Mouse (Mus musculus) A20 (cell line): Measurements from ENCODE around the gene Zranb3.
"Not testable (repeated sequence)": the region's sequence is repeated elsewhere in the genome, so short reads cannot be mapped to it uniquely, and the experiment has no call there.

Experiments
- DNase-seq: peaks from one replicate; pipeline ENCODE4 v3.0.0-alpha.2; 2011; ENCODE audit warnings: low read depth, low spot score

Zranb3 gene

GRCm38 (mm10) chr1:128102641-128103461 lies at the start of gene Zranb3, which contains the start of gene R3hdm1:
Zranb3 (minus strand) TSS chr1:128103047.
R3hdm1 (plus strand) TSS chr1:128103301.
- DNase-seq = peak; percentile 100

- no peak for DNase-seq
Observed at GRCm38 (mm10) chr1:128141737-128142136, 38.9 kb upstream of the Zranb3 start.

GRCm38 (mm10) chr1:128141039-128141438 lies 38.2 kb upstream of the Zranb3 start:
- DNase-seq = peak; percentile 38

- DNase-seq = not testable (repeated sequence)
Observed at GRCm38 (mm10) chr1:128136222-128136621, 33.4 kb upstream of the Zranb3 start.

DNA sequence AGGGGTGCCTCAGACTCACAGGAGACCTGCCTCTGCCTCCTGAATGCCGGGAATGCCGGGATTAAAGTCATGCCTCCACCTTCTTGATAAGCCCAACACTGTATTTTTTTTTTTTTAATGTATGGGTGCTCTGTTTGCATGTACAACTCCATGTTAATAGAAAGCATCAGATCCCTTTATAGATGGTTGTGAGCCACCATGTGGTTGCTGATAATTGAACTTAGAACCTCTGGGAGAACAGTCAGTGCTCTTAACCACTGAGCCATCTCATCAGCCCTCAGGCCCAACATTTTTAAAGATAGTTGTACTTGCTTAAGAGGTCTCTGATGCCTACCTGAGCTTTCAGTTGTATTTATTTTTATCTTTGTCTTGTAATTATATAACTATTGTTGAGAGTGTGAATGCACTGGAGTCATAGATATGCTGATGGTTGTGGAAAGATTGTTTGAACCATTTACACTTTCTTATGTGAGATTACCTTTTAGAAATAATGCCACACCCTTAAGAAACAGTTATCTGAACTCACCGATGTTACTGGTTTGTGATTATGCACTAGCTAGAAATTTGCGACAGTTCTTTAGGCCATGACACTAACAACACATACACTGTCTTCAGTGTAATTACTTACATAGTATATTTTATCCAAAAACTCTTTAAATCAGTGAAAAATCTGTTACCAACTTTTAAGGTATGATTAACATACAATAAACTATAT lies 18.2 kb upstream of the Zranb3 start:
- DNase-seq = no peak

- peak; percentile 77 for DNase-seq
Observed at GRCm38 (mm10) chr1:128103520-128104088, 757 bp upstream of the Zranb3 start.

- no peak for DNase-seq
Observed at GRCm38 (mm10) chr1:128102251-128102640, 601 bp downstream of the Zranb3 start.

DNA sequence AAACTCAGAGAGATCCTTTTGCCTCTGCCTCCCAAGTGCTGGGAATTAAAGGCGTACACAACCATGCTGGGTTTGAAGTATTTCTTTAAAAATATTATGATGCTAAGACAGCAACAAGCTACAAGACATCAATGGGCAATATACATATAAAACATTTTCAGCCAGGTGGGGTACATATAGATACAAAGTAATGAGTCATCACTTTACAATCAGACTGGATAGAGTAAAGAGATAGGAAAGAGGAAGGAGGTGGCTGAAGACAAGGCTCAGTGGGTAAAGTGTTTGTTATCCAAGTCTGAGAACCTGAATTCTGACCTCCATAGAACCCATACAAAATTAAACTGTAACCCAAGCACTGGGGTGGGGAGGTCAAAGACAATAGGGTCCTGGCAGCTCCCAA lies 4.5 kb downstream of the Zranb3 start:
- DNase-seq = no peak

DNA sequence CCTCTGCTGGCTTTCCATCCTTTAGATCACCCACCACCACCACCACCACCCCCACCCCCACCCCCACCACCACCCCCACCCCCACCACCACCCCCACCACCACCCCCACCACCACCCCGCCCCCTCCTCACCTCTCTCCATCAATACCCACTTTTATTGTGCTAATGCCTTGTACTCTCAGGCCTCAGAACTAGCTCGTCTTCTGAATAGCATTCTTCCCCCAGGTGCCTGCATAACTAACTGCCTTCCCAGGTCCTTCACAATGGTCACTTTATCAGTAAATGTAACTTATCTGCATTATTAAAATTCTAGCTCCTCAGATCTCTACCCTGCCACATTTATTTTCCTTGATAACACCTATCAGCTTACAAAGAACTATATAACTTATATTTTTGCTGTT lies 8.2 kb downstream of the Zranb3 start:
- no peak for DNase-seq

DNA sequence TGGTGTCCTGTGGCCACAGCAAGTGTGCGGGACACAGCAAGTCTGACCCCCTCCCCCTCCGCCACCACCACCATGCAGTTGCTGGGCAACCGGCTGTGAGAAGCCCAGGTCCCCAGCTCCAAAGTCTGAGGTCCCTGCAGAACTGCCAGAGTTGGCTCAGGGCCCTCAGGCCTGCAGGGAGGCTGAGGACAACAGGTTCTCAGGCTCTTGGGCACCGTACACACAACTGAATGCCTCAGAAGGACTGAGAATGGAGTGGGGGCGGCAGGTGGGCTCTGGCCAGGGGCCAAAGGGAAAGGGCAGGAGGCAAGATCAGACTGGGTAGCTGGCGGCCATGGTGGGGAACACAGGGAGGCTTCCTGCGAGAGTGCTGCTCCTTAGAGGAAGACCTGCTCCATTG lies 20.0 kb downstream of the Zranb3 start:
- DNase-seq = no peak

GRCm38 (mm10) chr1:128081873-128082272 lies 21.0 kb downstream of the Zranb3 start:
- DNase-seq = no peak

DNA sequence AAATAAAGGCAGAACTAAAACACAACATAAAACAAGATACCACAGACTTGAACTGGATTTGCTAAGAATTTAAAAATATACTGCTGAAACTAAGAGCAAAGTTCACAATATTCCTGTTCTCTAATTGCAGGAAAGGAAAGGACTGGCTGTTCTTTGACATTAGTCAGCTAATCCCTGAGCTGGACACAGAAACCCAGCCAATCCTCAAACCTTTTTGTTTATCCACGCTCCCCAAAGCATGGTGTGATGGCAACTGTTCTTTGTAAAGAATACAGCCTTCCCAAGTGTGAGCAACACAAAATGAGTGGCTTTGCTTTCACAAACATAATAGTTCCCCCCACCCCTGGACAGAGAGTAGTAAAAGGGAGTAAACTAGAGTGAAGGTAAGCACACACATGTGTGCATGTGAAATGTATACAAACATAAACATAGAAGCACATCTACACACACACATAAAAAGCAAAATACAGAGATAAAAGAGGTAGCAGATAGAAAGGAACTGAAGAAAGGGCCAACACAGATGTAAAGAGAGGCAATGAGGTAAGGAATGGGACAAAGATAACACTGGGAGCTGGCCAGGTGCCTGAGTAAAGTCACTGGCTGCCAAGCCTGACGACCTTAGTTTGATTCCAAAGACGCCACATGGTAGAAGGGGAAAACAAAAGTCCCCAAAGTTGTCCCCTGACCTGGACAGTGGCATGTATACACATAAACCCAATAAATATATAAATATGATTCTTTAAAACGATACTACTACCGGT lies 21.7 kb downstream of the Zranb3 start:
- DNase-seq = no peak

DNA sequence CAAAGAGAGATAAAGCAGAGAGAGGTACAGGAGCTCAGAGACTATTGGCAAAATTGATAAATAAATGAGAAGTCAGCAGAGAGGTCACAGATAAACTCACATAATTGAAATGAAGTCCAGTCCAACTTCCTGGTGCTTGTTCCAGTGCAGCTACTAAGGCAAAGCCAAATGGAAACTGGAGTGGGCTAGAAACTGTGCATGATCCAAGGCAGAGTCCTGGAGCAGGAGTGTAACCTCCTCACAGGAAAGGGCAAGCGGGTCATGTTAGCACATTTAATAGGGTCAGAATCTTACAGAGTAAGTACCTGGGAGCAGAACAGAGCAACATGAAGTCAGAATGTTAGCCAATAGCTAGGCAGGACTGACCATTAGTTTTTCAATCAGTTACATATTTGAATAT lies 24.2 kb downstream of the Zranb3 start:
- no peak for DNase-seq

DNA sequence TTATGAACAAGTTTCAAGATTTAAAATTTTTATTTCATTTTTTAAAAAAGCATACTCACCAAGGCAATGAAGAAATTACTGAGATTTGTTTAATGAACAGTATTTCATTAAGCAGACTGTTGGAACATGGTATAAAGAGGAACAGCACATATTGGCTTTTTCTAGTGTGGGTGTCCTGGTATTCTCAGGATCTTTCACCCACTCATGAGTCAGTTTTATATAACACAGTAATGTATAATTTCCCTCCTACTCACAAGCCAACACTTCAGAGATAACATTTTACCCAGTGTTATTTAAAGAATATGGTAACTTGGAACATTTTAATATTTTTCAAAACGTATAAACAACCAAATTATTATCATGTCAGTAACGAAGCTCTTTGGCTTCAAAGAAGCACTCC lies 25.1 kb downstream of the Zranb3 start:
- no peak for DNase-seq

- no peak for DNase-seq
Observed at GRCm38 (mm10) chr1:128076791-128077479, 25.9 kb downstream of the Zranb3 start.

DNA sequence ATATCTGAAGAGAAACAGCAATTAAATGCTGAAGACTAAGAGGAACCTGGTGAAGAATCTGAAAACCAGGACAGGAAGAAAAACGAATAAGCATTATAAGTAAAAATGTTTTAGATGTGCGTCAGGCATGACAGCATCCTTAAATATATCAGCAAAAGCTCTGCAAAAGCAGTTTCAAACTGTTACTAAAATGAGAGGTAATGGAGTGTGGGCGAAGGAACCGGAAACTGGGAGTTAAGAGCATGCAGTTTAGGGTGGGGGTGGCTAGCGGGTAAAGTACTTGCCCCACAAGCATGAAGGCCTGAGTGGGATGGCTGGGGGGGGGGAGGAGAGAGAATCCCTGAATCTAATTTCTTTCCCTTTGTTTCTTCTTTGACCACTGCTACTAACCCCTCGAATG lies 29.8 kb downstream of the Zranb3 start:
- DNase-seq = no peak

DNA sequence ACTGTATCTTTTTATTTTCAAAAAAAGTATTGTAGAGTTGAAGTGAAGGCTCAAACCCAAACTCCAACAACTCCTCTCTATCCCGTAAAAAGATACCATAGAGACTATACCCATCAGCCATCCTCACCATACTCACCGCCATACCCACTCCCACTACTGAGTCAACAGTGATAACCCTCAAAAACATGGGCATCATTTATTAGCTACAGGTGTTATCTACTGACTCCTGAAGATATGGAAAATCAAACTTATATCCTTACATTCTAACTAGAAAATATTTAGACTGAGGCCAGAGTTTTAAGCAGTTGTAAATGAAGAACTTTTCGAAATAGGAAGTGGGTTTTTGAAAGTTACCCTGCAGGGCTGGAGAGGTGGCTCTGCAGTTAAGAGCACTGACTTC lies 32.8 kb downstream of the Zranb3 start:
- DNase-seq = no peak

DNA sequence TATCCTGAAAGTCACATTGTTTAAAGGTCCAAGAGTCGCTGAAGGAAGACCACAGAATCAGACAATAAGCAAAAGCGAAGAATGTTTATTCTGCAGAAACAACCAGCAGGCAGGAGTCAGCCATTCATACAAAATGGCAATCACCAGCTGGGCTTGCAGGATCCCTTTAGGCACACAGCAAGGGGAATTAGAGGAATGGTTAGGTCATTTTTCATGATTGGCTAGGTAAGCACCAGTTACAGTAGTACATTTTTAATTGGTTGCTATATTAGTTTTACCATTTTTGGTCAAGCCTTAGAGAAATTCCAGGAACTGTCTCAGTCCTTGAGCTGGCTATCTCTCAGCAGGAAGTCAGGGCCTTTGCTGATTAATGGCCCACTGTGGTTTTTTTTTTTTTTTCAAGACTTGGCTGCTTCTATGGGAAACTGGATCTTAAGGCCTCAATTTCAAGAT lies 33.9 kb downstream of the Zranb3 start:
- DNase-seq = no peak

- DNase-seq = no peak
Observed at GRCm38 (mm10) chr1:128064716-128065115, 38.1 kb downstream of the Zranb3 start.

DNA sequence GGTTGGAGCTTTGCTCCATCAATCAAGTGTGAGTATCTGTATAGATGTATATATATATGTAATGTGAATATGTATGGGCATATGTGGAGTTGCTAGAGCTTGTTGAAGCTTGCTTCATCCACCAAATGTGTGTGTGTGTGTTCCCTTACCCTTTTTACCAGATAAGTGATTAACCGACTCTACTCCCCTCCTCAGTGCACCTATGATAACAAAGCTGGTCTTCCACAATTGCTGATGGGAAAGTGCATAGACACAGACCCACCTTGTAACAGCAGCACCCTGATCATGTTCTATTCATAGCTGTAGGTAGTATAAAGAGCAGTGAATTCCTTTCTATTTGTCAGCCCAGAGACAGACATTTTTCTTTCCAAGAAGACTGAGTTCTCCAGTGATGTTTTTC lies 40.7 kb downstream of the Zranb3 start:
- DNase-seq = no peak

DNA sequence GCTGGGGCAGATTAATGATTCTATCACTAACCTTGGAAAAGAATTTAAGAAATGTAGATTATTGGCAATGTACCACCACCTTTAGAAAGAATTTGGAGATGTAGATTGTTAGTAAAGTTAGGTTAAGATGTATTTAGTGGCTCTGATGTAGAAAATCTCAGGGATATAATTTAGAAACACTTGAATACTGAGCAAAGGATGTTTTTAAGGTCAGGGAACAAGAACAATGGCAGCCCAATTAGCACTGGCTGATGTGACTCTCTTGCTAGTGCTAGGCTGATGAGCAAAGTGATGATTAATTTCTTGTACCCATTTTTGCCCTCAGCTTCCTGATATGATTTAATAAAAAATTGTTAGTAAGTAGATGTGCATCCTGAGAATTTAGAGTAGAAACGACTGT lies 41.4 kb downstream of the Zranb3 start:
- no peak for DNase-seq
